Comparison of ENCODE assay signal across 8 mouse cellular contexts in genomic region chr15:8073159-8073558, GRCm38 (mm10). TPM values are rescaled to one million over a fixed set of nuclear protein-coding genes. Genes with fewer than 3 reads are reported as not detected.
DNase-seq lines count a peak whose midpoint lies in the region; ATAC-seq lines count a peak whose summit lies in the region.

No protein-coding gene starts in this region.

- DNase-seq in 416B (ENCODE audit: low read depth): peak; percentile 37
- peak; percentile 48 for DNase-seq in CD4-positive helper T cell, adult 2 months (ENCODE audit: low read depth, low spot score)
- peak; percentile 60 for DNase-seq in CD4-positive, CD25-positive, alpha-beta regulatory T cell, adult 2 months (ENCODE audit: low read depth, low spot score)
- DNase-seq in heart, adult 11 months: peak; percentile 13
- DNase-seq in induced T-regulatory cell, adult 2 months (ENCODE audit: low read depth): peak; percentile 78

- ATAC-seq in CD4-positive, CD25-positive, alpha-beta regulatory T cell, adult 4 months: peak; percentile 87
- peak; percentile 90 for ATAC-seq in activated CD4-positive, CD25-positive, alpha-beta regulatory T cell, adult 4 months
- peak; percentile 84 for ATAC-seq in inflammation-experienced regulatory T-cells, adult 6 months

RNA-seq across cellular contexts. Expression of gene Wdr70, which starts 25.9 kb away (rescaled TPM):
- 10 to 100 TPM; 32.5 to 37.0 TPM for polyA plus RNA-seq in CD4-positive, CD25-positive, alpha-beta regulatory T cell, adult 4 months (2017; shearing (Covaris generic))
- 10 to 100 TPM; 35.3 to 36.5 TPM for polyA plus RNA-seq in activated CD4-positive, CD25-positive, alpha-beta regulatory T cell, adult 4 months (2017; shearing (Covaris generic))
- polyA plus RNA-seq in inflammation-experienced regulatory T-cells, adult 6 months (2017; shearing (Covaris generic)): 10 to 100 TPM; 30.0 to 36.8 (median 30.3) TPM

RNA-seq across cellular contexts. Expression of gene Nup155, which starts 35.9 kb away (rescaled TPM):
- 10 to 100 TPM in 1 of 2 experiments, 1 to 10 TPM in 1; 8.1 to 11.5 TPM for polyA plus RNA-seq in CD4-positive, CD25-positive, alpha-beta regulatory T cell, adult 4 months (2017; shearing (Covaris generic))
- 1 to 10 TPM; 8.2 to 9.6 TPM for polyA plus RNA-seq in activated CD4-positive, CD25-positive, alpha-beta regulatory T cell, adult 4 months (2017; shearing (Covaris generic))
- polyA plus RNA-seq in inflammation-experienced regulatory T-cells, adult 6 months (2017; shearing (Covaris generic)): 10 to 100 TPM in 2 of 3 experiments, 1 to 10 TPM in 1; 9.6 to 11.9 (median 11.2) TPM

Comparison
In these comparisons a context has a peak if more than half of its experiments do, and no peak if none do; other contexts are left out.
1. Peak in every context shown above with its lines: DNase-seq and ATAC-seq.
2. DNase-seq: peak in every context shown above with its lines; median percentile 78 in induced T-regulatory cell, adult 2 months; 60 in CD4-positive, CD25-positive, alpha-beta regulatory T cell, adult 2 months; 48 in CD4-positive helper T cell, adult 2 months; 37 in 416B; 13 in heart, adult 11 months.